Mouse (Mus musculus) liver, adult 2 months (tissue): Measurements from ENCODE around the gene Klhl11.

ENCODE experiments used
- CTCF ChIP-seq: fragments of 200-500 bp; IDR thresholded peaks from 2 replicates; pipeline ENCODE4 v1.5.1; 2011; ENCODE audit warnings: low read depth, low read length, control low read depth
- POLR2A ChIP-seq: fragments of 200-500 bp; IDR thresholded peaks from 2 replicates; pipeline ENCODE4 v1.6.1; 2011; ENCODE audit warnings: low read length, control low read depth; ENCODE audit not compliant: insufficient read depth; ENCODE audit errors: extremely low read depth

GRCm38 (mm10) chr11:100413541-100413940 is 59.0 kb downstream of the Klhl11 start:
- TF ChIP-seq POLR2A (no peak), CTCF (no peak)
